Mouse (Mus musculus) frontal cortex, postnatal 36 days (tissue): ENCODE data around the gene Klk1.
"Not testable (repeated sequence)": the region's sequence is repeated elsewhere in the genome, so short reads cannot be mapped to it uniquely, and the experiment has no call there.

Source experiments
- DNase-seq, 2 experiments: peaks; one replicate each; pipeline ENCODE4 v3.0.0; 2022; ENCODE audit warnings: low spot score in 2 of 2

Gene Klk1

GRCm38 (mm10) chr7:44225076-44225475 is at the start of gene Klk1:
Klk1 (plus strand) TSS chr7:44225360.
- no peak for DNase-seq

GRCm38 (mm10) chr7:44179299-44180045 is 45.7 kb upstream of the Klk1 start:
- DNase-seq: no peak

GRCm38 (mm10) chr7:44186516-44186915 is 38.6 kb upstream of the Klk1 start:
- not testable (repeated sequence) for DNase-seq

DNA sequence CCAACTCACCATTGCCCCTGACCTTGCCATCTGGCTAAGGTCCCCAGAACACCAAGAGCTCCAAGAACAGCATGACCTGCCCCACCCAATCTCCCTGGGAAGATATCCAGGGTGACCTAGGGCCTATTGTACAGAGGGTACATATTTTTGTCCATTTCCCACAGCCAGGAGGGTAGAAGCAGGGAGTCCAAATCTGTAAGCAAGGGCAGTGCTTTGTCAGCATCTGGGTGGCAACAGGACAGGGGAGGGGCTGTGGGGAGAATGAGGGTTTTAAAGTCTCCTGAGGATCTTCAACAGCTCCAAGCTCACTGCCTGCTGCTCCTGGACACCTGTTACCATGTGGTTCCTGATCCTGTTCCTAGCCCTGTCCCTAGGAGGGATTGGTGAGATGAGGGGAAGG is 37.2 kb upstream of the Klk1 start, which contains the start of gene Klk1b24:
Klk1b24 (plus strand) TSS at position 301 of the 400 bp plus-strand sequence.
- not testable (repeated sequence) for DNase-seq

DNA sequence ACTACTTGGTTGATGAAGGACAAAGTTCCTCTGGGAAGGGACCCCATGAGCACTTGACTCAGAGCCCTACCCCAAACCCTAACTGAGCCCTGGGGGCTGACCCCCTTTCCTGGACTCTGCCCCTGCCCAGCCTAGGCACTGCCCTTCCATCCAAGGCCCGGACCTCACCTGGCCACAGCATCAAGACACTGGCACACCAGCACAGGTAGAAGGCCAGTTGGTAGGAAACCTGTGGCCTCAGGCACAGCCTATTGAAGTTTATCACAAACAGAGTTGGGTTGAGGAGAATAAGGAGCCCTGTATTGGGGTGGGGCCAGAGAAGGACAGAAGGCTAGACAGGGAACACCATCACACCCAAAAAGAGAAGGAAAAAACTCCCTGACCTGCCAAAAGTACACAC is 31.7 kb upstream of the Klk1 start:
- not testable (repeated sequence) for DNase-seq

GRCm38 (mm10) chr7:44197891-44198290 is 27.3 kb upstream of the Klk1 start, which contains the start of gene Klk1b3:
Klk1b3 (plus strand) TSS chr7:44198191.
- no peak for DNase-seq

DNA sequence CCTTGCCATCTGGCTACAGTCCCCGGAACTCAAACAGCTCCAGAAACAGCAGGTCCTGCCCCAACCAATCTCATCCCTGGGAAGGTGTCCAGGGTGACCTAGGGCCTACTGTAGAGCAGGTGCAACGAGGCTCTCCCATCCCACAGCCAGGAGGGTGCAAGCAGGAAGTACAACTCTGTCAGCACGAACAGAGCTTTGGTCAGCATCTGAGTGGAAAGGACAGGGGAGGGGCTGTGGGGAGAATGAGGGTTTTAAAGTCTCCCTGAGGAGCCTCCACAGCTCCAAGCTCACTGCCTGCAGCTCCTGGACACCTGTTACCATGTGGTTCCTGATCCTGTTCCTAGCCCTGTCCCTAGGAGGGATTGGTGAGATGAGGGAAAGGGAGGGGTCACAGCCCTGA is 18.0 kb upstream of the Klk1 start, which contains the start of gene Klk1b4:
Klk1b4 (plus strand) TSS at position 301 of the 400 bp plus-strand sequence.
- not testable (repeated sequence) for DNase-seq

GRCm38 (mm10) chr7:44208307-44208706 is 16.9 kb upstream of the Klk1 start:
- no peak for DNase-seq

DNA sequence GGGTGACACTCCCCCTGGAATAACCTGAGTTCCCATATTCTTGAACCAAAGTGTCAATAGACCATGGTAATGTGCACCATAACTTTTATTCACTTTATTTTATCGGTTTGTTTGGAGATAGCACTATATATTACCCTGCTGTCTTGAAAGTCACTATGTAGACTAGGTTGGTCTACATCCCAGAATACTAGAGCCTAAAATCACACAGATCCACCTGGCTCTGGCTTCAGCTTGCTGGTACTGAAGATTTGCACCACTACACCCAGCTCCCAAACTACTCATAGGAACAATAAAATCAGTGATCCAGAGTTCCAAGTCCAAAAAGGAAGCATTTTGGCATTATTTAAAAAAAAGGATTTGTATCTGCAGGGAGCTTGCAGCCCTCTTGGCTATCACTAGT is 9.5 kb upstream of the Klk1 start, which contains the start of gene Klk1b5:
Klk1b5 (plus strand) TSS at position 301 of the 400 bp plus-strand sequence.
- no peak for DNase-seq

DNA sequence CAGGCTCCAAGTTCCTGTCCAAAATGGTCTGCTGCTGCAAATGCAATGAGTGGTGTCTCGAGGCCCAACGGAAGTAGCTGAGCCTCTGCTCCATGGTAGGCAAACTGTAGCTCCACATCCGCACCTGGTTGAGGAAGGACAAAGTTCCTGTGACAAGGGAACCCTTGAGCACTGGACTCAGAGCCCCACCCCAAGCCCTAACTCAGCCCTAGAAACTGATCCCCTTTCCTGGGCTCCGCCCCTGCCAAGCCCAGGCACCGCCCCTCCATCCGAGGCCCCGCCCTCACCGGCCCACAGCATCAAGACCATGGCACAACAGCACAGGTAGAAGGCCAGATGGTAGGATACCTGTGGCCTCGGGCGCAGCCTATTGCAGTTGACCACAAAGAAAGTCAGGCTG is 3.6 kb upstream of the Klk1 start:
- not testable (repeated sequence) for DNase-seq

DNA sequence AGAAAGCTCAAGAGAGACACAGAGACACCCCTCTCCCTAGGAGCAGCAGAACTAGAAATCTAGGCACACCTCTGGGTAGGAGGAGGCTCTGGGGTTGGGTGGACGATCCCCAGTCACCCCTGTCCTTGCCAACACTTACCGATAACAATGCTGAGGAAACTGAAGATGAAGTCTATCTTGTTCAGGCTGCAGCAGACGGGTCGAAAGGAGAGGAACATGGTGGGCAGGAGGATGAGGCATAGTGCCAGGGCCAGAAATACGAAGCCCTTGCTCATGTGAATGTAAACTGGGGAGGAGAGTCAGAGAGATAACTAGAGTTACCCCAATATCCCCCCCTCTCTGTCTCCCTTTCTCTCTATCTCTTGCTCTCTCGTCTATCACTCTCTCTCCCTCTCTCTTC is 2.8 kb upstream of the Klk1 start:
- not testable (repeated sequence) for DNase-seq

DNA sequence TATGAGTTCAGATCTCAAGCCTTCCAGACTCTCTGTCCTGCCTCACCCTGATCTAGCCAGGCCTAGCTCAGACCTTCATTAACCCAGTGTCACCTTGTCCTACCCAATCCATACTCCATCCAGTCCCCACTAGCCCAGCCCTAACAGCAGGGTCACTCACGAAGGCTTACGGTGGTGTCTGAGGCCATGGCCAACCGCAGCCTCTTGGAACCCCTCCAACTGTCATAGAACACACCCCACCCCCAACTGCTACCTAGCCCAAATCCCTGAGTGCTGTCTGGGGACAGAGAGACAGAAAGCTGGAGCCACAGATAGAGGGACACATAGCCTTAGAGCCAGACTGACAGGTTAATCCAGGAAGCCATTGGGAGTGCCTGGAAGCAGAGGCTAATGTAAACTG is 10.7 kb downstream of the Klk1 start, which contains the start of gene Gm36864:
Gm36864 (plus strand) TSS at position 269 of the 400 bp plus-strand sequence.
- no peak for DNase-seq

DNA sequence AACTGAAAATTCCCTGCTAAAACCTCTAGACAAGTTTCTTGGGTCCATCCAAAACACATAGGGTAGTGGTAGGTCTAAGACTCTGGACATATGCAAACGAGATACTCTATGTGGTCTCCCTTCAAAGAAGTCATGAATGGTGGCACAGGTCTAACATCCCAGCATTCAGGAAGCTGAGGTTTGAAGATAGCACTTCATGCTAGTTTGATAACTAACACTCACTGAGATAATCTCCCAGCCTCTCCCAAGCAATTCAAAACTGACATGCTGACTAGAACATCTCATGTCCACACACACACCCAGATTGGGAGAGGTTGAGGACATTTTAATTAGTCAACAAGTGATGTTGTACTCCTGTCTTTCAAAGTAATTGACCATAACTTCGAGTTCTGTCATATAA is 14.8 kb downstream of the Klk1 start:
- DNase-seq: no peak

- DNase-seq: no peak
These were observed 15.6 kb downstream of the Klk1 start for GRCm38 (mm10) chr7:44240712-44241111.

GRCm38 (mm10) chr7:44241163-44241562 is 16.0 kb downstream of the Klk1 start:
- no peak for DNase-seq

DNA sequence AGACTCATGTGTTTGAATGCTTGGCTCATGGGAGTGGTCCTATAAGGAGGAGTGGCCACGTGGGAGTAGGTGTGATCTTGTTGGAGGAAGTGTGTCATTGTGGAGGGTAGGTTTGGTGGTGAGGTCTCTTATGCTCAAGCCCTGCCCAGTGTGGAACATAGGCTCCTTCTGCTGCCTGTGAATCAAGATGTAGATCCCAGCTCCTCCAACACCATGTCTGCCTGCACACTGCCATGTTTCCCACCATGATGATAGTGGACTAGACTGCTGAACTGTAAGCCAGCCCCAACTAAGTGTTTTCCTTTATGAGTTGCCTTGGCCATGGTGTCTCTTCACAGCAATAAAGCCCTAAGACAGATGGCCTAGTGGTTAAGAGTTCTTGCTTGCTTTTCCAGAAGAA is 18.9 kb downstream of the Klk1 start:
- no peak for DNase-seq

DNA sequence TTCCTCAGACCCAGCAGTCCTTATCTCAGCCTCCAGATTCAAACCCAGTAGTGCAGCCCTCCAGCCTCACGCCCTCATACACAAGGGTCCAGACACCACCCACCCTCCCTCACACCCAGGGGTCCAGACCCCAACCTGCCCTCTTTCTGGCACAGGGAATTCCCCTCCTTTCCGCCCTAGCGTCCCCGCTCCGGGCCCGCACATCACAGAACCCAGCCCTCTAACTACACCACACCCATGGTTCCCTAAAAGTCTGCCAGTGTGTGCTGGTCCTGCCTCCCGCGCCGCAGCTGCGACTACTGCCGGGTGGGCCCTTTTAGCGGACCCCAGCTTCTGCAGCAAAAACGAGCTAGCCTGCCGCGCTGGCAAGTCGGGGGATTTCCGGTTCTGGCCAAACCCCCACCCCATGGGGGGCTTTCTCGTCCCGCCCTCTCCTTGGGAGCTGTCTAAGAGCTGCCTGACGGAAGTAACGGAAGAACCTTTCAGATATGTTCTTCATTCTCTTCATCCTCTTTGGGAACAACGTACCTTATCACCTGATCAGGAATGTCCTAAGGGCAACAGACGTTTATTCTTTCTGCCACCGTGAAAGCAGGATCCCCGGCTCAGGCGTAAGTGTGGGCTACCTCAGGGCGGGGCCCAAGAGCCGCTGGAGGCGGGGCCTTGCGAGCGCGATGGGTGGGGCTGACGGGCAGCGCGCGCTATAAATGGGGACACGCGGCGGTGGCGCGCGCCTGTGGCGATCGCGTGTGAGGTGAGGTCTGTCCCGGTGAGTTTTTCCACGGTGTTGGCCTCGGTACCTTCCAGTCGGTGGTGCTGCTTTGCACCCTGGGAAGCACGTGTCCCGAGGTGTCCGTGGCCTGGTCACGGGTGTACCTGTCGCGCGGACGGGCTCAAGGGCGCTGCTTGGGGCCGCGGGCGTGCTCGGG is 21.2 kb downstream of the Klk1 start, which contains the start of the genes 1700028J19Rik and 2410002F23Rik:
1700028J19Rik (minus strand) TSS at position 641 of the 929 bp plus-strand sequence.
2410002F23Rik (plus strand) TSS at position 668 of the 929 bp plus-strand sequence.
- peak; percentile 92 to 94 for DNase-seq

DNA sequence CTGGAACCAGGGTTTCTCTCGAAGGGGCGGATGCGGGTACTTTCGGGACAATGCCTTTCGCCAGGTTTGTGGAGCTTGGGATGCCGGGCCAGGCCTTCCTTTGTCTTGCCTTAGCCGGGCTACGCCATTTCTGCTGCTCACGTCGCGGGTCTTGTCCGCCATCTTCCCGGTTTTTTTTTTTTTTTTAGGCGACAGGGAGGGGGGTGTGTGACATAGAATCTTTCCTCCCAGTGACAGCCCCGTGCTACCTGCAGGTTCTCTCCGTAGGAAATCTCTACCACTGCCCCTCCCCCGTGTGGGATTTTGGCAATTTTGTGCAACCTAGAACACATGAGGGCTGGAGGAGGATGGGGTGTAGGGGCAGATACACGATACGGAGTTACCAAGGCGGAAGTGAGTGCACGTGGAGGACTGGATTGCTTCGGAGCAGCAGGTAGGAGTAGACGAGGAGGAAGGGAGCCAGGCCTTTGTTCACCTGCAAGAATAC is 21.9 kb downstream of the Klk1 start:
- peak; percentile 45 to 58 for DNase-seq

DNA sequence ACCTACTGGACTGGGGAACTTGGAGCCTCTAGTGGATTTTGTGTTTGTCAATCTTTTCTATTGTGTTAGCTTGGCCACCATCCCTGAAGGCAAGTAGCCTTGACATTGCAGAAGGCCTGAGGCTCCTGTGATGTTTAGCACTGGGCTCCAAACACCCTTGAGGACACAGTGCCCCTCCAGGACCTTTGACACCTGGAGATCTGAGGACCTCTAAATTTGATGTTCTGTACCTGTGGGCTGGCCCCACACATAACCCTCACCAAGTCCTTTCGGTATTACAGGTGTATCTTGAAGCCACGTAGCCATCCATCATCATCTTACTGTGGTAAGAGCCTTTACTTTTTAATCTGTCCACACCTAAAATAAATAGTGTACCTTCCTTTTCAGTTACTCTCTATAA is 22.8 kb downstream of the Klk1 start:
- no peak for DNase-seq

DNA sequence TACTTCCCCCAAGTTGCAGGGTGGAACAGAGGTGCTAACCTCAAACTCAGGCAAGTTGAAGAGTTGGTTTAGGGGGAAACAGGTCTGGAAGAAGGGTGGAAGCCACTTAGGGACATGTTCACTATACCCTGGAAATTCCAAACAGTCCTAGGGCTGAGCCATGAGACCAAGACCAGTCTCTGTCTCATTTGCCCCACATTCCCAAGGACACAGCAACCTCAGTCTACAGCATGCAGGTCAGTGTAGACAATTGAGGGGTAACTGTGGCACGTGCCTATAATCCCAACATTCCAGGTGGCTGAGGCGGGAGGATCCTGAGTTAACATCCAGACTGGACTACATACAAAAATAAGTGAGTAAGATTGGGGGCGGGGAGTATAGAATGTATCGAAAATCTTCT is 24.1 kb downstream of the Klk1 start:
- DNase-seq: no peak

DNA sequence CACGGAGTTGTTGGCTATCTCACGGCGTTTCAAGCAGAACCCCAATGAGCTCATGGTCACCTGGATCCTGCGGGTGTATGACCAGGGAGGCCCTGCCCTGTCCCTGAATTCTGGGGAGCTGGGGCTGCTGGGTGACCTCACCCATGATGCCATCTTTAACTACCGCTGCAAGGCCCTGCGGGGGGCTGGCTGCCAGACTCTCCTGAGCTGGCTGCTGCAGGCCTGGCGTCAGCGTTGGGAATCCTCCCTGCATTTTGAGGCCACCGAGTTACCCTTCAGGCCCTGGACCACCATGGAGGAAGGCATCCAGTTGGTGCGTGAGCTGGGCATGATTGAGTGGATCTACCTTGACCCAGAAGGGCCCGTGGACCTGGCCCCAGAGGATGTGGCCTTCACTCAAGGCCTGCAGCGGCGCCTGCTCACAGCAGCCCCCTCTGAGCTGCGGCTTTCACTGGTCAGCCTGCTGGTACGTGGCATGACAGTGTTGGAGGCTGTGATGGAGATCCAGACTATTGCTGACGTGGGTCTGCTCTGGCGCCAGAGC is 25.6 kb downstream of the Klk1 start:
- not testable (repeated sequence) for DNase-seq
